ENCODE assay signal across 8 mouse cellular contexts in genomic region chr15:85679864-85680428, GRCm38 (mm10). TPM values are rescaled to one million over a fixed set of nuclear protein-coding genes. Genes with fewer than 3 reads are reported as not detected.
A peak's percentile ranks its signal among the peaks of the same experiment; 100 is the strongest.
DNase-seq lines count a peak whose midpoint lies in the region; ATAC-seq and TF ChIP-seq lines count a peak whose summit lies in the region.

No protein-coding gene starts in this region.

- DNase-seq in cerebellum, postnatal 25 days = peak; percentile 49 to 61
- no peak for DNase-seq in cerebellum, adult 8-10 months
- DNase-seq in left cerebral cortex, adult 2 months (ENCODE audit: extremely low spot score in 1 of 2, low spot score in 2 of 2) = no peak
- no peak for DNase-seq in left cerebral cortex, adult 9 months (ENCODE audit: low spot score in 2 of 2)
- no peak for DNase-seq in adrenal gland, adult 8-10 months
- no peak for DNase-seq in natural killer cell, adult 2 months (ENCODE audit: low spot score in 2 of 2)

- no peaks in the 10 kb centered on the region for H3K9me3 ChIP-seq in embryonic facial prominence, embryonic 15.5 days (replicated peaks)

- peak overlapping the region; percentile 64 for H3K4me3 ChIP-seq in left cerebral cortex, adult 2 months
- H3K4me3 ChIP-seq in embryonic facial prominence, embryonic 15.5 days (replicated peaks) = peak overlapping the region; percentile 9; the same call in 1 of the 2 replicates
- peak overlapping the region; percentile 95 for H3K4me3 ChIP-seq in myocyte

- H3K4me2 ChIP-seq in embryonic facial prominence, embryonic 15.5 days (replicated peaks) = peak overlapping the region; percentile 15; the same call in 1 of the 2 replicates
- H3K4me2 ChIP-seq in myocyte (ENCODE audit: low read depth) = peak overlapping the region; percentile 97

- intact Hi-C loops in left cerebral cortex, adult 2 months (cut with DNase I) = loop anchor here (1.0 kb wide), 1 partner anchor 9 kb away; no protein-coding TSS in a partner anchor

- peak overlapping the region; percentile 36 for H3ac ChIP-seq in myocyte (ENCODE audit: control insufficient read depth, insufficient read length)

- H3K4me1 ChIP-seq in embryonic facial prominence, embryonic 15.5 days = peaks cover 65% of the 10 kb centered on the region

- WGBS in embryonic facial prominence, embryonic 15.5 days = 56% methylated on average over 10 of the region's 10 CpGs

- H3K79me2 ChIP-seq in myocyte (ENCODE audit: control insufficient read depth, insufficient read depth) = peaks cover 100% of the 10 kb centered on the region

- H3K27me3 ChIP-seq in embryonic facial prominence, embryonic 15.5 days = no peaks in the 10 kb centered on the region
- no peaks in the 10 kb centered on the region for H3K27me3 ChIP-seq in myocyte (ENCODE audit: control insufficient read depth, insufficient read depth, insufficient read length)

- no peak for TF ChIP-seq CTCF in left cerebral cortex, adult 2 months (IDR thresholded peaks at IDR 0.05)

- peak overlapping the region; percentile 96 for H3K27ac ChIP-seq in left cerebral cortex, adult 2 months
- peak overlapping the region; percentile 70 for H3K27ac ChIP-seq in embryonic facial prominence, embryonic 15.5 days (replicated peaks)

- no peak for ATAC-seq in embryonic facial prominence, embryonic 15.5 days (ENCODE audit: insufficient number of reproducible peaks, low FRiP score, low TSS enrichment, low read depth)

- peak; percentile 48 for TF ChIP-seq POLR2A in myocyte (IDR thresholded peaks at IDR 0.05; ENCODE audit: insufficient read length, low read depth)

- peaks cover 26% of the 10 kb centered on the region for H3K36me3 ChIP-seq in embryonic facial prominence, embryonic 15.5 days
- peaks cover 34% of the 10 kb centered on the region for H3K36me3 ChIP-seq in myocyte (ENCODE audit: control insufficient read depth, insufficient read depth)

- no peak overlapping the region for H3K9ac ChIP-seq in embryonic facial prominence, embryonic 15.5 days

TF ChIP-seq in myocyte, 11 proteins besides CTCF, POLR2A, EP300 and RAD21:
- TF ChIP-seq E2F4 (IDR thresholded peaks at IDR 0.05; ENCODE audit: insufficient read depth) = no peak
- TF ChIP-seq POLR2AphosphoS2 (IDR thresholded peaks at IDR 0.05; ENCODE audit: insufficient read length, low read depth) = no peak
- no peak for TF ChIP-seq MYOD1 (IDR thresholded peaks at IDR 0.05; ENCODE audit: control insufficient read depth in 1 of 3, insufficient read length in 2 of 3, low read depth in 2 of 3)
- TF ChIP-seq REST (IDR thresholded peaks at IDR 0.05; ENCODE audit: insufficient read depth, insufficient read length) = no peak

RNA-seq across cellular contexts. Expression of gene Ppara, which starts 54.8 kb away (rescaled TPM):
- total RNA-seq in left cerebral cortex, adult 2 months (2021) = 1 to 10 TPM; 3.6 TPM
- 3.6 and 5.0 TPM in 2 replicates for polyA plus RNA-seq in embryonic facial prominence, embryonic 15.5 days (2015; fragmentation: Nextera tagmentation; extraction: Ambion mirVana)
- polyA plus RNA-seq in myocyte (2012; fragmentation: generic; extraction: Trizol) = 0.12 TPM
- 10 to 100 TPM in 3 of 4 experiments, 1 to 10 TPM in 1; 6.9 to 25.9 (median 18.7) TPM for total RNA-seq in adrenal gland, adult 8-10 months (2022)

Comparison
In these comparisons a context has a peak if more than half of its experiments do, and no peak if none do; other contexts are left out.
1. DNase-seq: peak in cerebellum, postnatal 25 days (2 of 2); none in cerebellum, adult 8-10 months (single experiment), left cerebral cortex, adult 2 months (0 of 2), left cerebral cortex, adult 9 months (0 of 2), adrenal gland, adult 8-10 months (single experiment) and natural killer cell, adult 2 months (0 of 2).
2. H3K4me3 ChIP-seq: peak in every context shown above with its lines; median percentile 95 in myocyte; 64 in left cerebral cortex, adult 2 months; 9 in embryonic facial prominence, embryonic 15.5 days.